Mouse (Mus musculus) liver, embryonic 18 days (tissue): ENCODE data around the gene Arhgef26. TPM values are rescaled to one million over a fixed set of nuclear protein-coding genes. Genes with fewer than 3 reads are reported as not detected.

Source experiments
- polyA plus RNA-seq: library from polyadenylated mRNA; depleted of rRNA; stranded (reverse); fragments of >200 nt; gene quantifications from 2 replicates; pipeline ENCODE4 v1.2.3, GENCODE M21; 2012; rRNA removed

Arhgef26 gene
- 2.0 and 2.9 TPM in 2 replicates for polyA plus RNA-seq

DNA sequence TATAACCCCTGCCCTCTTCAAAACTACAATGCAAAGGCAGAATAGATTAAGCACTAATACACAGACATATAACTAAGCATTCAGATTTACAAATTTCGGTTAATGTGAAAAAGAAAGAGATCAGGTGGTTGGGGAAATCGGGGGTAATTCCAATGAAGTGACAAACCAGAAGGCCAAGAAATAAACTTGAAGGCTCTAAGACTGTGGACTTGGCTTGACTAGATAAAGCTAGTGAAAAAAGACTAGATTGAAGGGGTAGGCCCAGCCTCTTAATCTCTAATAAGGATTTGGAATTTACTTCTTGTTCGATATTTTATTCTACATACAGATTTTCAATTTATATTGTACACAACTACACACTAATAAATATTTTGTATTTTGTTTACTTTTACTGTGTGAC is at the start of gene Arhgef26:
Gene Arhgef26, plus strand, starts transcription at position 301 of the 400 bp plus-strand sequence.

GRCm38 (mm10) chr3:62506488-62507205 is 168.5 kb downstream of the Arhgef26 start, which contains the start of gene Dhx36:
Gene Dhx36, minus strand, starts transcription at chr3:62507004.

Other genes with a start within 250 kb of the Arhgef26 start
- 9.8 and 11.2 TPM in 2 replicates for gene Dhx36, start 168.7 kb downstream of the Arhgef26 start, polyA plus RNA-seq